Mouse (Mus musculus) right cerebral cortex, postnatal 4 days (tissue): ENCODE measurements around the gene Limd1.

Source experiments
- DNase-seq: peaks from one replicate; pipeline ENCODE4 v3.0.0-alpha.2; 2022

The Limd1 gene

DNA sequence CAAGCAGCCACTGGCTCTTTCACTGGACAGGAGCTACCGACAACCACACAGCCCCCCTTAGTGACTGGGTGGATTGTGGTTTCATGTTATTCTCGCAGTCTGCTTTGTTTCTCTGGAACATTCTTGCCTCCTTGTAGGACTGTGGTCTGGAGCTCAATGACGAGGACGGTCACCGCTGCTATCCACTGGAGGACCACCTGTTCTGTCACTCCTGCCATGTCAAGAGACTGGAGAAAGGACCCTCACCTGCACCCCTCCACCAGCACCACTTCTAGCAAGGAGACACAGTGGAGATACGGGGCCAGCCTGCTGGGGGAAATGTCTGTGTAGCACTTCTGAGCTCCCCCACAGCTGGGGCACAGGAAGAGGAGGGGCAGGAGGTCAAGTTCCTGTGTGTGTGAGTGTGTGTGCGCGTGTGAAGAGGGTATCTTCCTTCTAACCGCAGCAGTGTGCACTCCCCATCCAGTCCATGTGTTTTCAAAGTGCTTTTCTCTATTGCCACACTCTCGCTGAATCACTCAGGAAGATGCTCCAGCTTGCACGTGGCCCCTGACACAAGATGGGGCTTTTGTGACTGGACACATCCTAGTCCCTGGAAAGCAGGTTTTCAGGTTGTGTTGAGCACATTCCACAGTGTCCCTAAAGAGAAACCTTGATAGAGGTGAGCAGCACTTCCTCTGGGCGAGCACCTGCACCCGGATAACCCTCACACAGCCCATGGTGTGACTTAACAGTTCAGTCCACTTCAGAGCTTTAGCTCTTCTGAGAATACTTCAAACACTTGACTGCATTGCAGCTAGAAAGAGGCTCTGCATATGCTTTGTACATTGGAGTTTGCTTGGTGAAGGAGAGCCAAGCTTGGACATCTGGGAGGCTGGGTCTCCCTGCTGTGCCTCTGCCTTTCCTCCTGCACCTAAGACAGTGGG, 40.7 kb downstream of the Limd1 start:
- DNase-seq: no peak

DNA sequence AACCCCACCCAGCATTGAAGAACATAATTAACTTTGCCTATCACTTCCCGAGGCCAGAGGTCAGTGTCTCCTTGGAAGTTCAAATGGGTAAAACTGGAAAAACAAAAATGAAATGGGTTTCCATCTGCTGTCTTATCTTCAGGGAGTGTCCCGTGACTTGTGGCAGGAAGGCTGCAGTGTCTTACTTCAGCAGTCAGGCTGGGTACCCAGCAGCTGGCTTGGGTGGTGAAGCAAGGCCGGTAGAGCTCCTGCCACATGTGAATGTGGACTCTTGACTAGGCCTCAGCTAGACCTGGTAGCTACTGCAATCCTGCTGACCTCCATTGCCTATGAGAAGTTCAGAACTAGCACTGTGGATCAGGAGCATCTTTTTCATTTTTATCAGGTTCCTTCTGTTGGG, 42.2 kb downstream of the Limd1 start:
- no peak for DNase-seq

- peak; percentile 53 for DNase-seq
These were observed 45.2 kb downstream of the Limd1 start for GRCm38 (mm10) chr9:123523676-123524075.

- peak; percentile 68 for DNase-seq
These were observed 46.6 kb downstream of the Limd1 start for GRCm38 (mm10) chr9:123525095-123525494.

DNA sequence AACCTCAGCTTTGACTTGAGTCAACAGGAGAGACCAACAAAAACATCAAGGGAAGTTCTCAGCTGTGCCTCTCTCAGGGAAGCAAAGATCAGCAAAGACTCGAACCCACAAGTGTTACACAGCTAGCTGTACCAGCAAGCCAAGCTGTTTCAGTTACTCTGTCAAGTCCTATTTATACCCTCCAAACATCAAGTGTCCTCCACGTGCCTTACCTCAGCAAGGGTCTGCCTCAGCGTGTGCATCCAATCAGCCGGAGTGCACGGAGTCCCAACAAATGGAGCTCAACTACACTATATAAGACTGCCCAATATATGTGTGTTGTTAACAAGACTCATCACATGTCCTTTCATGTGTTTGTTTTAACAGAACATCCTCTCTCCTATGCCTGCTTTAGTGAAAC, 48.0 kb downstream of the Limd1 start:
- no peak for DNase-seq

GRCm38 (mm10) chr9:123528087-123528925, 49.8 kb downstream of the Limd1 start:
- no peak for DNase-seq

GRCm38 (mm10) chr9:123528926-123529295, 50.4 kb downstream of the Limd1 start:
- peak; percentile 34 for DNase-seq

DNA sequence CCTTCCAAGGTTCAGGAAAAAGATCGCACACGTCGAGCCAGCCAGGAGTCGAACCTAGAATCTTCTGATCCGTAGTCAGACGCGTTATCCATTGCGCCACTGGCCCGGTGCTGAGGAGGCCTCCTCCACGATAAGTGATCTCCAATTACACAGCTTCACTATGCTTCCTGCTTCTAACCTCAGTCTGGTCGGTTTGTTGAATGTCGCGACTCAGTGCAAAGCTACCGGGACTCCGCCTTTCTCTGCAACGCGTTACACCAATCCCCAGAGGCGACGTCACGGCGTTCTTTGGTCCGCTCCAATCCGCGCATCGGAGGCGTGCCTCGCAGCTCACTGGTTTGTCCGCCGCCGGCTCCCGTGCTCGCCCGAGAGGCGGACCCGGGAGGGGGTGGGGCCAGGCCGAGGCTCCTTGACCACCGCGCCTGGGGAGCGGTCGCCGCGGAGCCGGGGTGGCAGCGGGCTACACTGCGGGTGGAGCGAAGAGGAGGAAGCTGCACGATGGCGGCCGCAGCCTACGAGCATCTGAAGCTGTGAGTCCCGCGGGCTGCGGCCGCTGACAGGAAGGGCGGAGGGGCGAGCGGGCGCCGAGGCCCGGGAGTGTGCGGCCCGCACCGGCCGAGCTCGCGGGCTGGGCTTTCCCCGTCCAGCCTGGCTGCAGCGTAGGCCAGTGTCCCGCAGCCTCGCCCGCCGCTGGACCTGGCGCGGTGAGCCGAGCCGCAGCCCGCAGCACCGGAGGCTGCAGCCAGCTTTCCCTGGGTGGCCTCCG, 51.1 kb downstream of the Limd1 start, which contains the start of gene Sacm1l:
TSS of gene Sacm1l (plus strand) at position 368 of the 766 bp plus-strand sequence.
- peak; percentile 96 for DNase-seq

- no peak for DNase-seq
These were observed 51.6 kb downstream of the Limd1 start for GRCm38 (mm10) chr9:123530158-123530475.

- no peak for DNase-seq
These were observed 52.1 kb downstream of the Limd1 start for GRCm38 (mm10) chr9:123530566-123531130.

GRCm38 (mm10) chr9:123531234-123531633, 52.7 kb downstream of the Limd1 start:
- no peak for DNase-seq

GRCm38 (mm10) chr9:123536613-123537012, 58.1 kb downstream of the Limd1 start:
- DNase-seq: no peak

DNA sequence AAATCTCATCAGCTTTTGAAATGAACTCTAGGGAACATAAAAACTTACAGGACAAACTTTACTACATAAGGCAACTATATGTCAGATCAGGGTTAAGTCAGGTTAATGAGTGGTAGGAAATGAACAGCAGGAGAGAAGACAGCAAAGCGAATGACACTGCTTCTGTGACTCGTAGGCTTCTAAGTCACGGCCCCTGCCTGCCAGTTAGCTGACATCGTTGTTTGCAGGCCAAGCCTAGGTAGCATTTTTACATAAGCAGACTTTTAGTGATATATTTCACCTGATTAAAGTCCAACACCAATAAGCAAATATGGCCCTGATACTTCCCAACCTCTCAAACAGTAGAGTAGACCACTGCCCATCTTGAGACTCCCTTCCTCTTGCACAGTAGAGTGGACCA, 59.7 kb downstream of the Limd1 start:
- no peak for DNase-seq

- DNase-seq: no peak
These were observed 60.6 kb downstream of the Limd1 start for GRCm38 (mm10) chr9:123539093-123539492.

DNA sequence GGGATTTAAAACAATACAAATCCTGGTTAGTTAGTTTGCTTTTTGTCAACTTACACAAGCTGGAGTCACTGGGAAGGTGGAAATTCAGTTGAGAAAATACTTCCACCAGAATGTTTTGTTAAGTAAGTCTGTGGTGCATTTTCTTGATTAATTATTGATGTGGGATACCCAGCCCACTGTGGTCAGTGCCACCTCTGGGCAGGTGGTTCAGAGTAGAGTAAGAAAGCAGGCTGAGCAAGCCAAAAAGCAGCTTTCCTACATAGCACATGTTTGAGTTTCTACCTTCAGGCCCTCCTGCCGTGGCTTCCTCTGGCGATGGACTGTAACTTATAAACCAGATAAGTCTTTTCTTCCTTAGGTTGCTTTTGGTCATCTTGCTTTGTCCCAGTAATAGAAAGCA, 61.3 kb downstream of the Limd1 start:
- no peak for DNase-seq

- no peak for DNase-seq
These were observed 76.1 kb downstream of the Limd1 start for GRCm38 (mm10) chr9:123554599-123554998.
